Mouse (Mus musculus): ENCODE data around the gene Pcbp4.
A peak's percentile ranks its signal among the peaks of the same experiment; 100 is the strongest.

Gene Pcbp4

DNA sequence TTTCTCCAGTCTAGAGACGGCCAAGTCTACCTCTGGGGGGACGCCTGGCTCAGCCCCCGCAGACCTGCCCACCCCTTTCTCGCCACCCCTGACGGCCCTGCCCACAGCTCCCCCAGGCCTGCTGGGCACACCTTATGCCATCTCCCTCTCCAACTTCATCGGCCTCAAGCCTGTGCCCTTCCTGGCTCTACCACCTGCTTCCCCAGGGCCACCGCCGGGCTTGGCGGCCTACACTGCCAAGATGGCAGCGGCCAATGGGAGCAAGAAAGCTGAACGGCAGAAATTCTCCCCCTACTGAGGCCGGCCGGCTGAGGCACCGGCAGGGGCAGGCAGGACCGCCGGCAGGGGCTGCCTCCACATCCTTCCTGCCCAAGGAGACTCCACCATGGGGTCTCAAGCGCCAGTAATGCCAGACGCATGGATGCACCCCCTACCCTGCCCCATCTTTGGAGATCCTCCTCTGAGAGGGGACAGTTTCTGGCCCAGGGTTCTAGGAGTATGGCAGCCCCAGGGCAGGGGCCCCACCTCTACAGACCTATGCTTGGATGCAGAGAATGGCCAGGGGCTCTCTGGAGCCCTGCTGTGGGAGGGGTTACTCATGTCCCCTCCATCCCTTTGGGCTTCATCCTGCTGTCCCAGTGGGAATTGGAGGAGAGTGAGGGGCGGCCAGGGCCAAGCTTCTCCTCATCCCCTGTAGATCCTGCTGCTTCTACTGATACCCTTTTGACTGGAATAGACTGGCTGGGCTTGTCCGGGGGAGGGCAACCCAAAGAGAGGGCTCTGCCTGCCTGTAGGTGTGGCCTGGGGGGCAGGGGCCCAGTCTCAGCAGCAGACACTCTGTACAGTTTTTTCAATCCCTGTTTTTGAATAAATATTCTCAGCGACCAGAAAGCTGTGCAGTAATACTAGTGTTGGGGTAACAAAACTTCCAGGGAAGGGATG lies 10.3 kb downstream of the Pcbp4 start:
- DNase-seq (ENCODE audit: extremely low spot score, low spot score) = no peak

DNA sequence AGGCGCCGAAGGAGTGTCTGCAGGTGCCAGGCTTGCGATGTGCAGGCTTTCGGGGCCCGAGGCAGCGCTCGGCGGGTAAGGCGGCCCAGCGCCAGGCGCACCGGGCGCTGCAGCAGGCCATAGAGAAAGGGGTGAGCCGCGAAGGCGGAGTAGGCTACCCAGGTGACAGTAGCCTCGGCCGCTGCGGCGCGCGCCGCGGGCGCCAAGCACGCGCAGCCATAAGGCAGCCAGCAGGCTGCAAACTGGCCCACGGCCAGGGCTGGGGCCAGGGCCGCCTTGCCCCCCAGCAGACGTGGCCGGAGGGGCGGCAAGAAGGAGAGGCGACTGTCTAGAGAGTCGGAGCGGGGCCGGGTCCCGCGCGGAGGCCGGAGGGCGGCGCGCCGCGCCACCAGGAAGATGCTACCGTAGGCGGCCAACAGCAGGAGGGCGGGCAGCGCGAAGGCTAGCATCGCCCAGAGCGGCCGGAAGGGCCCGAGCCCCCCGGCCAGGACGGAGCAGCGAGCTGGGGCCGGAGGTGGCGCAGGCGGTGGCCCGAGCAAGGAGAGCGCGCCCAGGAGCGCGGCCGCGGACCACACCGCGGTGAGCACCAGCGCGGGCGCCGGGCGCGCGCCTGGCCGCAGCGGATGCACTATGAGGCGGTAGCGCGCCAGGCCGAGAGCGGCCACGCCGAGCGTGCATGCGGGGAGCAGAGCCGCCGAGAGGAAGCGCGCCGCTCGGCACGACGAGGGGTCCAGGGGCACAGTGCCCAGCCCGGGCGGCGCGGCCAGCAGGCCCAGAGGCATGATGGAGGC lies 11.9 kb downstream of the Pcbp4 start:
- peak; percentile 79 for DNase-seq (ENCODE audit: extremely low spot score, low spot score)

- no peak for DNase-seq (ENCODE audit: extremely low spot score, low spot score)
Measured at GRCm38 (mm10) chr9:106465571-106466200, 12.6 kb downstream of the Pcbp4 start, which contains the start of gene Gpr62. TSS of gene Gpr62 (minus strand) at chr9:106465938.

GRCm38 (mm10) chr9:106466721-106467120 lies 13.6 kb downstream of the Pcbp4 start:
- DNase-seq (ENCODE audit: extremely low spot score, low spot score) = no peak

- DNase-seq (ENCODE audit: extremely low spot score, low spot score) = no peak
Measured at GRCm38 (mm10) chr9:106467746-106468145, 14.7 kb downstream of the Pcbp4 start.

DNA sequence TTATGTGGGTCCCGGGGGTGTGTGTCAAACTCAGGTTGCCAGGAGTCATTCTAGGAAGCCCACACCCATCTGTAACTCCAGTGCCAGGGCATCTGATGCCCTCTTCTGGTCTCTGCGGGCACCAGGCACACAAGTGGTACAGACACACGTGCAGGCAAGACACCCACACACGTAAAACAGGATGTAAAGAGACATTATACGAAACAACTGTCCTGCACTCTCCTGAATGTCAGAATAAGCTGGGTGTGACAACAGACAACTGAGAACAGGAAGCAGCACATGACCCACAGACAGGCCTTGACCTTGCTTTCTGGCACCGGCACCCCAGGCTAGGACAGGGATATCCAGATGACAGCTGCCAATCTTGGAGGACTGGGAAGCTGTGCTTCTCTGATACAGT lies 16.2 kb downstream of the Pcbp4 start:
- DNase-seq (ENCODE audit: extremely low spot score, low spot score) = no peak

GRCm38 (mm10) chr9:106469776-106470175 lies 16.7 kb downstream of the Pcbp4 start:
- no peak for DNase-seq (ENCODE audit: extremely low spot score, low spot score)

GRCm38 (mm10) chr9:106470991-106471750 lies 18.1 kb downstream of the Pcbp4 start:
- DNase-seq (ENCODE audit: extremely low spot score, low spot score) = no peak

GRCm38 (mm10) chr9:106471892-106472291 lies 18.8 kb downstream of the Pcbp4 start:
- DNase-seq (ENCODE audit: extremely low spot score, low spot score) = no peak

DNA sequence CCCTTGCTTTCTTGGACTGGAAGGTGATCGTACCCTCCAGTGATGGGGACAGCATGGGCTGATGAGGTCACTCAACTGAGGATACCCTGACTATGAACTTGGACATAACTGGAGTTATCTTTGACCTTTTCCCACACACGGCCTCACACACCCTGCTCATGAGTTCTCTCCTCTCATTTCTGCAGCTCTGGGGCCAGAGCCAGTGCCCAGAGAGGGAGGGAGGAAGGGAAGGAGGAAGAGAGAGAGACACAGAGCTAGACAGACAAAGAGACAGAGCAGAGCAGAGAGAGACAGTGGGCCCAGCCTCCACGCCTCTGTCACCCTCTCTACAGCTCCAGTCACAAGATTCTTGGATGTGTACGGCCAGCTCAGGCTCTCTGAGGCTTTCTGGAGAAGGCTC lies 19.2 kb downstream of the Pcbp4 start:
- no peak for DNase-seq (ENCODE audit: extremely low spot score, low spot score)

DNA sequence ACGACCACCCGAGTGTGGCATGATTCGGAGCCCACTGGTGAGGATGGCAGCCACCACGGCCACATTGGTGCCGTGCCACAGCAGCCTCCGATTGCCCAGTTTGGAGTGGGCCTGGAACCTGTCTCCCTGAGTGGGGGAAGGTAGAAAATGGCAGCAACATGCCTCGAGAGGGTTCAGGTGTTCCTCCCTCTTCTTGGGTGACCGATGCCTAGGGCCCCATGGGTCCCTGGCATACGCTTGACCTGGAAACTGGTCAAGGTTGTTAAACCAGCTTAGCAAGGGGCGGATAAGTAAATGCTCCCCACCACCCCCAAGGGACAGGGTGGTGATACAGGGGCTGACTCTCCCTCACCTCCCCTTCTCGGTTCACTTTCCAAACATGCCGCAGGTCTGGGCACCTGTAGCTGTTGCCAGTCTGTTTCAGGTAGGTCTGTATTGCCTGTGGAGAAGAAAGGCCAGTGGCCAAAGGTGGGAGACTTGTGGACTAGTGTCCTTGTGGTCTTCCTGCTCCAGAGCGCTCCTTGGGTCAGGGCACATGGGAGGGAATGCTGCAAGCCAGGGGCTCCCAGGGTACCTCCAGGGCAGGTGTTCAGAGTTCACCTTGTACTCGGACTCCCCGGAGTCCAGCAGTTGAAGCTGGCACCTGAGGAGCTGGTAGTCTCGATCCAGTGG lies 20.1 kb downstream of the Pcbp4 start:
- no peak for DNase-seq (ENCODE audit: extremely low spot score, low spot score)

- no peak for DNase-seq (ENCODE audit: extremely low spot score, low spot score)
Measured at GRCm38 (mm10) chr9:106473753-106474105, 20.6 kb downstream of the Pcbp4 start.

DNA sequence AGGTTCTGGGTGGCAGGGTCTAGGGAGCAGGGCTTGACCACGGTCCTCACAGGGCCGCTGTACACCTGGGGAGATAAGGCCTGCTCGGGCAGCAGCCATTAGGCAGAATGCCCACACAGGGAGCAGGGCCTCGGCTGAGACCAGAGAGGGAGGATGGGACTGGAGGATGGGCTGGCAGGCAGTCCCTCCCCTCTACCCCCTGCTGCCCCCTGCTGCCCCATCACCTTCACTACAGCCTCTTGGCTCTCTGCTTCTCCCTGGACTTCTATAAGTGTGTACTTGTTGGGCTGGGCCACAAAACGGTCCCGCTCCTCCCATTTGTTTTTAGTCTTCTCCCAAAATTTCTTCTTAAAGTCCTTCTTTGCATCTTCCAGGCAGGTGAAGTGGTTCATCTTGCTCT lies 21.4 kb downstream of the Pcbp4 start:
- DNase-seq (ENCODE audit: extremely low spot score, low spot score) = peak; percentile 80

- no peak for DNase-seq (ENCODE audit: extremely low spot score, low spot score)
Measured at GRCm38 (mm10) chr9:106475046-106475445, 22.0 kb downstream of the Pcbp4 start.

DNA sequence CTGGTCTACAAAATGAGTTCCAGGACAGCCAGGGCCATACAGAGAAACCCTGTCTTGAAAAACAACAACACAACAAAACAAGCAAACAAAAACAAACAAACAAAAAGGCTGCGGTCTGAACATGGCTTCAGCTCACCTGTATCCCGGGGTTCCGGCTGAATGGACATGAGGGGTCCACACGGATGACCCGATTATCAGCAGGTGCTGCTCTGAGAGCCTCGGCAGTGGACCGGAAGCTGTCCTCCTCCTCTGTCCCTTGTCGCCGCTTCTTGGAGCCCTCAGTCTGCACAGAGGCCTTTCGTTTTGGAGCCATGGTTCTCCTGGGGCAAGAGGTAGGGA lies 22.5 kb downstream of the Pcbp4 start, which contains the start of gene Rrp9:
TSS of gene Rrp9 (plus strand) at position 301 of the 339 bp plus-strand sequence.
- no peak for DNase-seq (ENCODE audit: extremely low spot score, low spot score)

DNA sequence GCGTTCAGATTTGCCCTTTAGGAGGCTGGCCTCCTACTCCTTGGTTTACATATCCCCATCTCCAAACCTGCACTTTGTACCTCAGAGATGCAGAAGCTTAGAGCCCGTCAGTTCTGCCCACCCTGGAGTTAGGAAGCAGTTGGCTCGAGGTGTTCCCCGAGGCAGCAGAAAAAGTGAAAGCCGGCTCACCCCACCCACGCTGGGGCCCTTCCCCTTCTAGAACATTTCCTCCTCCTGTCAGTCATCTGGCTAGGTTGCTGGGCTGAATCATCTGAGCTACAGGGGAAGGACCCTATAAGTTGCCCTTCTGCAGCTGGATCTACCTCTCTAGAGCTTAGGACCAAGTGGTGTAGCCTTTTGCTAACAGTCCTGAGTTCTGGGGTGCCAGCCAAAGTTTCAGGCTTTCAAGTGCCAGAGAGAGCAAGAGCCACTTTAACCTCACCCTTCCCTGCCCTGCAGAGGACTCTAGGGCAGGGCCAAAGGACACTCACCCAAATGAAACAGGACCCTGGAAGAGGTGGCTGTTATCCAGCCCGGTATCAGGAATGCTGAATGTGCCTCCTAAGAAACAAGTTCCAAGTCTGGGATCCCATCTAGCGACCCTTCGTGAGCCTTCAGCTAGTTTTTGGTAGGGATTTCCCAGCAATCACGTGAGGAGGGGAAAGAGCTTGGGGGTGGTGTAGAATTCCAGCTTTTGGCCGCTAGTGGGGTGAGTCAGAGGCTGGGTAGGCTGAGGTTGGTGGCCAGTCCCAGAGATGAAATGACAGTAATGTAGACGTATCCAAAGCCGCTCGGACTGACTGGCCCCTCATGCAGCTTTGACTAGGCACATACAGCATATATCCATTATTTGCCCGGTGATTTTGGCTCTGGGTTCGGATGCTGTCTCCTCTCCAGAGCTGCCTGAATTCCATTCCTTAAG lies 23.2 kb downstream of the Pcbp4 start:
- DNase-seq (ENCODE audit: extremely low spot score, low spot score) = no peak

DNA sequence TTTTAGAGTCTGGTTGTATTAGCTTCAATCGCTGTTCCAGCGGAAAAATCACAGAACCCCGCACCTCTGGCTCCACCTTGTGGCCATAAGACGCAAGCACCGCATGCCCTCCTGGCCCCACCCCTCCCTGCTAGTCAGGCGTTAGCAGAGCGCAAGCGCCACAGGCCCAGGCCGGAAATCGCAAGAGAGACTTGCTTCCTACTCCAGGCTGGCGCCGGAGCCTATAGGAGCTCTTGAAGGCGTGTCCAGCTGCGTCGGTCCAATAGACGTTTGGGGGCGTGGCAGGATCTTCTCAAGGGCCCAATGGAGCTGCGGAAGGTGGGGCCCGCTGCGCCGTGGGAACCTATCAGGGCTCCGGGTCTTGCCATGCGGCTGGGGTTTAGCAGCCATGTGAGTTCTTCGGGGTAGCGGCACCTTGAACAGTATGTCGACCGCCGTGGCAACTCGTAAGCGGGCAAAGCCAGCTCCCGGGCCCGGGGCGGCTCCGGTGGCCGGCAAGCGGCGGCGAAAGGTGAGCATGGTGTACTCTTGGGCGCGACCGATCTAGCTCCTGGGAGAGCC lies 23.9 kb downstream of the Pcbp4 start, which contains the start of gene Parp3:
TSS of gene Parp3 (minus strand) at position 26 of the 561 bp plus-strand sequence.
- peak; percentile 97 for DNase-seq (ENCODE audit: extremely low spot score, low spot score)

GRCm38 (mm10) chr9:106477649-106478048 lies 24.6 kb downstream of the Pcbp4 start:
- no peak for DNase-seq (ENCODE audit: extremely low spot score, low spot score)

- DNase-seq (ENCODE audit: extremely low spot score, low spot score) = no peak
Measured at GRCm38 (mm10) chr9:106478101-106478500, 25.0 kb downstream of the Pcbp4 start.
